Mouse (Mus musculus) bone marrow macrophage, adult 2 months (primary cell): ENCODE results near the gene Fam228b.

ENCODE experiments used
- CTCF ChIP-seq: IDR thresholded peaks from 2 replicates; pipeline ENCODE4 v1.5.1; 2012; ENCODE audit warnings: low read depth, mild to moderate bottlenecking, low read length, moderate library complexity
- POLR2A ChIP-seq: IDR thresholded peaks from 2 replicates; pipeline ENCODE4 v1.6.1; 2012; ENCODE audit warnings: mild to moderate bottlenecking, low read depth, low read length, borderline replicate concordance

DNA sequence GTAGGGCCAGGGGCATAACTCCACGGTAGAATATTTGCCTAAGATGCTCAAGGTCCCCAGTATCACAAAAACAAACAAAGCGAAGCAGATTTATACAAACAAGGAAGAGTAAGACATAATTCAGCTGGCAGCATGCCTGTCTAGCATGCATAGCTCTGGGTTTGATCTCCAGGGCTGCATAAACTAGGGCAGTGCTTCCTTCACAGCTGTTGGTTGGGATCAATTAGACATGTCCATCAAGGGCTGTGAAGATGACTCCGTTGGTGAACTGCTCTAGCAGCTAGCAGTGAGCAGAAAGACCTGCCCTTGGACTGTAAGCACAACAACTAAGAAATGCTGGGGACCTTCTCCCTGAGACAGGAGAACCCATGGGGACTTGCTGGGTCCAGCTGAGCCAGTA is 42.6 kb upstream of the Fam228b start:
- TF ChIP-seq POLR2A, result no peak
- TF ChIP-seq CTCF, result no peak
